Mouse (Mus musculus): Measurements from ENCODE around the gene Actl10.
A peak's percentile ranks its signal among the peaks of the same experiment; 100 is the strongest.

Actl10 gene

DNA sequence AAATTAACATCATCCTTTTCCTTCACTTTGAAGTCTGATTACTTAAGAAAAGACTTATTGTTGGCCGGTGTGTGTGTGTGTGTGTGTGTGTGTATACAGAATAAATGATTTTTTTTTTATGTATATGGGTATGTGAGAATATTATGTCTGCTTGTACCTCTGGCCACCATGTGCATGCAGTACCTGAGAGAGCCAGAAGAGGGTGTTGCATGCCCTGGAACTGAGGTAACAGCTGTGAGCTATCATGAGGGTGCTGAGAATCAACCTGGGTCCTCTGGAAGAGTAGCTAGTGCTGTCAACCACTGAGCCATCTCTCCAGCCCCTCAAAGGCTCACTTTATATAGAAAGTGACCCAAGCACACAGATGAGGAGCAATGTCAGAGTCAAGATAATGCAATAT lies 29.8 kb downstream of the Actl10 start:
- DNase-seq (ENCODE audit: low read depth, low spot score) = peak; percentile 52

- DNase-seq (ENCODE audit: low read depth, low spot score) = no peak
Measured at GRCm38 (mm10) chr2:154583906-154584872, 32.6 kb downstream of the Actl10 start.

GRCm38 (mm10) chr2:154584931-154585601 lies 33.5 kb downstream of the Actl10 start:
- no peak for DNase-seq (ENCODE audit: low read depth, low spot score)

DNA sequence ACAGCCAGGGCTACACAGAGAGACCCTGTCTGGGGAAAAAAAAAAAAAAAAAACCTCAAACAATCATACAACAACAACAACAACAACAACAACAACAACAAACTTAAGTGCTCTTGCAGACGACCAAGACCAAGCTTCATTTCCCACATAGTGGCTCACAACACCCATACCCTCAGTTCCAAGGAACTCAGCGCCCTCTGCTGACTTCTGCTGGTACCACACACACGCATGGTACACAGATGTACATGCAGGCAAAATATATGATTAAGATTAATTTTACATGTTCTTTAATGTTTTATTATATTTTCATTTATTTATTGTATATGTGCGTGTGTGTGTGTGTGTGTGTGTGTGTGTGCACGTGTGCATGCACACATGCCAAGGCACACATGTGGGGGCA lies 34.8 kb downstream of the Actl10 start:
- DNase-seq (ENCODE audit: low read depth, low spot score) = peak; percentile 74

DNA sequence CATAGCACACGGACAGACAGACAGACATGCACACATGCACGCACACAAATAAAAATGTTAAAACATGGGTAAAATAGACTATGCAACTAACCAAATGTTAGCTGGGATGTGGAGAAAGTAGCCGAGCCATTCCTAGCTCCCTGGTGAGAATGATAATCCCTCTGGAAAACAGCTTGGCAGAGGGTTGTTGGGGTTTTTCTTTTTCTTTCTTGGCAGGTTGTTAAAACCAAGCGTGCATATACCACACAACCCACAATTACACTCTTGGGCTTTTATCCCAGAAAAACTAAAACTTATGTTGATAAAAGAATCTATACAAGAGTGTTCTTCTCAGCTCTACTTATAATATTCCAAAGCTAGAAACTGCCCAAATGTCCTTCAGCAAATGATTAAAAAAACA lies 37.5 kb downstream of the Actl10 start:
- no peak for DNase-seq (ENCODE audit: low read depth, low spot score)

DNA sequence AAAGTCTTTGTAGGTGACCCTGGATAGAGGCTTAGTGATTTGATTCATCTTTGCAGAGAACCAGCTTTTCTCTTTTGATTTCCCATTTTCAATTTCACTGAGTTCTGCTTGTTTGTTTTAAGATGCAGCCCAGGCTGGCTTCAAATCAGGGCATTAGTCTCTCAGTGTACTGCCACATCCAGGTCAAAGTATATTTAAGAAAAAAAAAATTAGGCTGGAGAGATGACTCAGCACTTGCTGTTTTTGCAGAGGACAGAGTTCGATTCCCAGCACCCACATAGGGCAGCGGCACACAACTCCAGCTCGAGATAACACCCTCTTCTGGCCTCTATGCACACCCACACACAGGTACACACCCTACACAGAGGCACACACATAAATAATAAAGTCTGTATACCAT lies 39.7 kb downstream of the Actl10 start:
- DNase-seq (ENCODE audit: low read depth, low spot score) = no peak

- peak; percentile 95 for DNase-seq (ENCODE audit: low read depth, low spot score)
Measured at GRCm38 (mm10) chr2:154593025-154593424, 41.4 kb downstream of the Actl10 start.

GRCm38 (mm10) chr2:154595775-154596174 lies 44.2 kb downstream of the Actl10 start:
- no peak for DNase-seq (ENCODE audit: low read depth, low spot score)

- DNase-seq (ENCODE audit: low read depth, low spot score) = no peak
Measured at GRCm38 (mm10) chr2:154597399-154597798, 45.8 kb downstream of the Actl10 start.

DNA sequence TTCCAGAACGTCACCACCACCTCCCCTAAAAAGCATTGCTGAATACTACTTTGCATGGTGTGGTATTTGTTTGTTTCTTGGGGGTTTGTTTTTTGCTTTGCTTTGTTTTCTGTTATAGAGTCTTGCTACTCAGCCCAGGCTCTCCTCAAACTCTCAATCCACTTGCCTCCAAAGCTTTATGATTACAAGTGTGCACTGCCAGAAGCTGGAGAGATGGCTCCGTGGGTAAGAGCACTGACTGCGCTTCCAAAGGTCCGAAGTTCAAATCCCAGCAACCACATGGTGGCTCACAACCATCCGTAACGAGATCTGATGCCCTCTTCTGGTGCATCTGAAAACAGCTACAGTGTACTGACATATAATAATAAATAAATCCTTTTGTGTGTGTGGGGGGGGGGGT lies 49.0 kb downstream of the Actl10 start:
- DNase-seq (ENCODE audit: low read depth, low spot score) = no peak

DNA sequence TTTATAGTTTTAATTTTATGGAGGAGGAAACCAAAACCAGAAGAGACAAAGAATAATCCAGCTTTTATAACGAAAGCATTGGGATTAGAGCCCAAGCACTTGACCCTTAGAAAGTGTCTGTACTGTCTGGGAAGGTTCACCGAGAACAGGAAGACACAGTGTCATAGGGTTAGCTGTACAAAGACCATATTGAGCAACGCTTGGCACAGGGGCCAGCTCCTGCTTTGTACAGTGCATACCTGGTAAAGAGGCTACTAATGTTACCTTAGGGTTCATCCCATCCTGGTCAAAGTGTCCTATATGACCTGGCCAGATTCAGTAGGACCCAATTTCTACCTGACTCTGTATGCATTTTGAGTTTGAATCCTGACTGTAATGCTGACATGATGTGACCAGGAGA lies 49.7 kb downstream of the Actl10 start:
- no peak for DNase-seq (ENCODE audit: low read depth, low spot score)
